Mouse (Mus musculus): ENCODE results near the gene Vmn1r74. TPM values are rescaled to one million over a fixed set of nuclear protein-coding genes. Genes with fewer than 3 reads are reported as not detected.
"Not testable (repeated sequence)": the region's sequence is repeated elsewhere in the genome, so short reads cannot be mapped to it uniquely, and the experiment has no call there.

Gene Vmn1r74
- not detected in 2 replicates for polyA plus RNA-seq (2012; rRNA removed)

GRCm38 (mm10) chr7:11833680-11834079 is at the start of gene Vmn1r74:
TSS of gene Vmn1r74 (plus strand) at chr7:11833980.
- 69% methylated on average over 2 of the region's 2 CpGs for WGBS
- DNase-seq (ENCODE audit: low read depth, low spot score), result no peak

- no peak for DNase-seq (ENCODE audit: low read depth, low spot score)
Measured at GRCm38 (mm10) chr7:11813751-11814150, 20.0 kb upstream of the Vmn1r74 start.

GRCm38 (mm10) chr7:11822166-11822565 is 11.6 kb upstream of the Vmn1r74 start:
- no peak for DNase-seq (ENCODE audit: low read depth, low spot score)
- WGBS, result 88% methylated on average over 1 of the region's 1 CpGs

GRCm38 (mm10) chr7:11823246-11823645 is 10.5 kb upstream of the Vmn1r74 start:
- DNase-seq (ENCODE audit: low read depth, low spot score), result not testable (repeated sequence)
- WGBS, result 80% methylated on average over 9 of the region's 9 CpGs

- no peak for DNase-seq (ENCODE audit: low read depth, low spot score)
Measured at GRCm38 (mm10) chr7:11874330-11874729, 40.5 kb downstream of the Vmn1r74 start, which contains the start of gene Vmn1r75. TSS of gene Vmn1r75 (plus strand) at chr7:11874630.

Other genes starting within 250 kb of the Vmn1r74 start
- not detected in 2 replicates for gene Zscan4-ps3, start 224.7 kb upstream of the Vmn1r74 start, polyA plus RNA-seq (2012; rRNA removed)
- not detected in 2 replicates for gene Vmn1r72, start 153.8 kb upstream of the Vmn1r74 start, polyA plus RNA-seq (2012; rRNA removed)
- gene Vmn1r73, start 103.7 kb upstream of the Vmn1r74 start, polyA plus RNA-seq (2012; rRNA removed), result not detected in 2 replicates
- not detected in 2 replicates for gene Vmn1r75, start 40.6 kb downstream of the Vmn1r74 start, polyA plus RNA-seq (2012; rRNA removed)
- gene Vmn1r76, start 104.2 kb downstream of the Vmn1r74 start, polyA plus RNA-seq (2012; rRNA removed), result not detected in 2 replicates
- gene Vmn1r77, start 202.8 kb downstream of the Vmn1r74 start, polyA plus RNA-seq (2012; rRNA removed), result not detected in 2 replicates